Mouse (Mus musculus): ENCODE results near the gene Smg1. TPM values are rescaled to one million over a fixed set of nuclear protein-coding genes. Genes with fewer than 3 reads are reported as not detected.

Gene Smg1
- total RNA-seq, 2 experiments from 2014 or later: 43.3 to 55.5 TPM

DNA sequence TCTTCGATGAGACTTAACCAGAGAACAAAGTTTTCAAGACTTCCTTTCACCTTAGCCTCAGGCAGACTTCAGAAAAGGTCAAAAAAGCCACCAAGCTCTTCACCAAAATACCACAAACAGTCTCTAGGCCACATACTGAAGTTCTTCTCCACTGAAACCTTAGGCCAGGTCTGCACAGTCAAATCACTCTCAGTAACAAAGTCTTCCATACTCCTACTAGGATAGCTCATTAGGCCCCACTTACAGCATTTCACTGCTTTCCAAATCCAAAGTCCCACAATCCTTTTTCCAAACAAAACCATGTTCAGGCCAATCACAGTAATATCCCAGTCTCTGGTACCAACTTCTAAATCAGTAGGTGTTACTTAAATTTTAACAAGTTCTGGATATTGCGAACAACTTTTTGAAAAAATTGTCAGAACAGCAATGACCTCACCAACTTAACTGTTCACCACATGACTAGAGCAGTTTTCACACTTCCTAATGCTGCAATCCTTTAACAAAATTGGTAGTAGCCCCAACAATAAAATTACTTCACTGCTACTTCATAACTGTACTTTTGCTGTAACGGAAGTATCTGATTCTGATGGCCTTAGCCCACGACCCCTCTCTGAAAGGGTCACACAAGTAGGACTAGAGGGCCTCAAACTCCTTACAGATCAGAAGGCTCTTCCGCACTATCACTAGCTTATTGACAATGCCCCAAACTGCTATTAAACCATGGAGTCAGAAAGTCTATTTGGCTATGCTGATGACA is 129.8 kb downstream of the Smg1 start:
- ATAC-seq (ENCODE audit: poor library complexity, severe bottlenecking): no peak

DNA sequence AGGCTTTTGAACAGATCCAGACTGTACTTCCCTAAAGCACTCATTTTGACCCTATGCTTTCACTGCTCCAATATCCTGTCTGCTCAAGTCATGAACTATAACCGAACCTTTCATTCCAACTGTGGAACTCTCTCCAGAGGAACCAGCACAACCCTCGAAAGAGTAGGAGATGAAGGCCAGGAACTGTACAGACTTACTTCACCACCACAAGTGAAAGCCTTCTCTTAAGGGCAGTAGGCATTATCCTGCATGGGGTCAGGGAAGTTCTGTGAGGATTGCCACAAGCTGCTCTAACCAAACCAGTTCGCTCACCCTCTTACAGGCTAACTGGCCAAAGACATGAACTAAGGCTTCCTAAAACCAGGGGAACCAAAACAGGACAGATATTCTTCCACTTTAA is 132.3 kb downstream of the Smg1 start:
- ATAC-seq (ENCODE audit: poor library complexity, severe bottlenecking): no peak

GRCm38 (mm10) chr7:118107671-118108070 is 135.8 kb downstream of the Smg1 start:
- no peak for ATAC-seq (ENCODE audit: poor library complexity, severe bottlenecking)

GRCm38 (mm10) chr7:118104458-118105052 is 138.9 kb downstream of the Smg1 start:
- peak; percentile 27; the same call in 1 of the 2 replicates for ATAC-seq (ENCODE audit: poor library complexity, severe bottlenecking)

- no peak for ATAC-seq (ENCODE audit: poor library complexity, severe bottlenecking)
Measured at GRCm38 (mm10) chr7:118103462-118104379, 139.7 kb downstream of the Smg1 start.

DNA sequence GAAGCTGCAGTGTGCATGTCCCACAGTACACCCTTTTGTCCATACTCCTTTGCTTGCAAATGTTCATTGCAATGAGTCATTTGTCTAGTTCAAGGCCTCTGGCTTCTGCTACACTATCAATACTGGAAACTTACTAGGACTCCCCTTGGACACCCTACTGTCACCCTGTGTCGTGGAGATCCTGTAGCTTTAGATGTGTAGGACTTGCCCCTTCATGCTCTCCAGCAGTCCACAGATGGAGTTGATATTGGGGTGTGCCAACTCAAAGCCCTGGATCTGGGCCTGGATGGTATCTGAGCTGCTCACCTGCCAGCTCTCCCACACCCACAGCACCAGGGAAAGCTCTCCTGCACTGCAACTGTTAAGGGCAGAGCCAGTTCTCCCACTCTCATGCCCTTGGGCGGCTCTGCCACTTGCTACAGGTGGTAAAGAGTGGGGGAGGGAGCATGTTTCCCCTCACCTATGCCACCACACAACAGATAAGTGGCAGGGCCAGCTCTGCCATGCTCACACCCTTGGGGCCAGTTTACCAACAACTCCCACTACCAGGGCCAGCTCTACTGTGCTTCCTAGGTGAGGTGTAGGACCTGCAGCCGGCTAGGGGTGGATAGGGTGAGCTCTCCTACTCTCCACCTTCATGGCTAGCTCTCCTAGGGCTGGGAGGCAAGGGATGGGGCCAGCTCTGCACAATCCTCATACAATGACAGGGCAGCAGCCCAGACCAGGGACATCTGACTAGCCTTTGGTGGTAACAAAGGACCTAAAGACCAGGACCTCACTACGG is 140.6 kb downstream of the Smg1 start:
- no peak for ATAC-seq (ENCODE audit: poor library complexity, severe bottlenecking)

GRCm38 (mm10) chr7:118102231-118102630 is 141.2 kb downstream of the Smg1 start:
- peak; percentile 69 for ATAC-seq (ENCODE audit: poor library complexity, severe bottlenecking)

DNA sequence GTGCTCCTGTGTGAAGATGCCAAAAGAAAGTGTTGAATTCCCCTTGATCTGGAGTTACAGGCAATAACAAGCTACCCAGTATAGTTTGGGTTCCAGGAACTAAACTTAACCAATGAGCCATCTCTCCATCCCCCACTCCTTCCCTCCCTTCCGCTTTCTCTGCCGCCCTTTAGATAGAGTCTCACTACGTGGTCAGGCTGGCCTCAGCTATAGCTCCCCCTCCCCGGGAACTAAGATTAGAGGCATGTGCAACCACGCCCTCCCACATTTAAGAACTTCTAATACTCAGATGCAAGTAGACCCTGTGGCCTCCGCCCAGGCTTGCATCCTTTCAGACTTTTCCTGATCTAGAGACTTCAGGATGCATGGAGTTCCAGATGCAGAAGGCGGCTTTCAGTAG is 145.9 kb downstream of the Smg1 start:
- no peak for ATAC-seq (ENCODE audit: poor library complexity, severe bottlenecking)

Other genes with a start within 250 kb of the Smg1 start
- 1,555 and 1,680 TPM in 2 replicates for gene Rps15a, start 127.5 kb downstream of the Smg1 start, total RNA-seq (2015)
- 559 and 757 TPM in 2 replicates for gene Rps15a, start 127.5 kb downstream of the Smg1 start, total RNA-seq (2017)
- 322 and 348 TPM in 2 replicates for gene Arl6ip1, start 114.0 kb downstream of the Smg1 start, total RNA-seq (2015)
- gene Arl6ip1, start 114.0 kb downstream of the Smg1 start, total RNA-seq (2017): 267 and 301 TPM in 2 replicates
- gene Syt17, start 204.6 kb upstream of the Smg1 start, total RNA-seq (2015): not detected in 2 replicates
- gene Syt17, start 204.6 kb upstream of the Smg1 start, total RNA-seq (2017): not detected in 2 replicates
- 16.5 and 17.1 TPM in 2 replicates for gene Itpripl2, start 248.3 kb upstream of the Smg1 start, total RNA-seq (2015)
- 32.1 and 36.1 TPM in 2 replicates for gene Itpripl2, start 248.3 kb upstream of the Smg1 start, total RNA-seq (2017)

Measured in megakaryocyte, adult 5-6 weeks (primary cell).